Mouse (Mus musculus) small intestine, adult 2 months (tissue): ENCODE results near the gene Il15.

ENCODE experiments used
- CTCF ChIP-seq: fragments of 200-500 bp; IDR thresholded peaks from 2 replicates; pipeline ENCODE4 v1.5.1; 2012; ENCODE audit warnings: low read depth, mild to moderate bottlenecking, control low read depth, inconsistent platforms, low read length, moderate library complexity, mixed read lengths; ENCODE audit not compliant: insufficient replicate concordance, insufficient read length; ENCODE audit errors: extremely low read depth
- POLR2A ChIP-seq: fragments of 200-500 bp; IDR thresholded peaks from 2 replicates; pipeline ENCODE4 v1.6.1; 2012; ENCODE audit warnings: low read depth, mild to moderate bottlenecking, control low read depth, inconsistent platforms, low read length, moderate library complexity

DNA sequence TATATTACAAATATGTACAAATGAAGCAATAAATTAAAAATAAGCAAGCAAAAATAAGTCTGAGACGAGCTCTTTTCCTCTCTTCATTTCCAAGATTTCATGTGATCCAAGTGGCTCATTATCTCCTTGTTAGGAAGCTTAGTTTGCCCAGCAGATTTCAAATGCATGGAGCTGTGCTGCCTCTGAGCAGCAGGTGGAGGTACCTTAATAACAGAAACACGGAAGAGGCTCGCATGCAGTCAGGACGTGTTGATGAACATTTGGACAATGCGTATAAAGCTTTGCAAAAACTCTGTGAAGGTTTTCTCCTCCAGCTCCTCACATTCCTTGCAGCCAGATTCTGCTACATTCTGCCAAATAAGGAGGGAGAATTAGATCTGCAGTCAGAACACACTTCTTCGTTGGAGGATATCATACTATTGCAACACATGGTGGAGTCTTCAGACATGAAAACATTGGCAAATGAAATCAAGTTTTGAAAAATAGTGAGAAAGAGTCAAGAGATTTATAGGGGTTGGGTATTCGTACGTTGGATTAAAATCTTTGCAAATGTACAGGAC is 71.3 kb downstream of the Il15 start:
- TF ChIP-seq CTCF = no peak
- no peak for TF ChIP-seq POLR2A
